Mouse (Mus musculus): ENCODE data around the gene Ddx28. TPM values are rescaled to one million over a fixed set of nuclear protein-coding genes. Genes with fewer than 3 reads are reported as not detected.

Gene Ddx28
- polyA plus RNA-seq, 1 experiment: 16.7 TPM

DNA sequence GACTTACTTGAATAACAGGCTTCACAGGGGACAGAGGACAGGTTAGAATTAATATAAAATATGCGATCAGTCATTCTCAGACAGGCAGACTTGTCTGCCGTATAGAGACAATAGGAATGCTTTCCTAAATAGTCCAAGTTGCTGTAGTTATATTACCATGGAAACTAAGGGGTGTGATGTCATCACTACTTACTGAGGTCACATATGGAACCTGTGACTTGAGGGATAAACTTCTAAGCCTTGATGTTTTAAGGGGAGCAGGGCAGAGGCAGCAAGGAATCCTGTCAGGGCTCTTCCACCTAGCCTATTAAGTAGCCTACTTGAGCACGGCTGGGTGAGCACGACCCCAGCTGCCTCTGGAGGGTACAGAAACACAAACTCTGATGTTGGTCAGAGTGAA lies 5.8 kb downstream of the Ddx28 start, which contains the start of gene Dpep2nb:
Gene Dpep2nb, minus strand, starts transcription at position 101 of the 400 bp plus-strand sequence.
- TF ChIP-seq CTCF (IDR thresholded peaks at IDR 0.05; ENCODE audit: borderline replicate concordance, control insufficient read depth, extremely low read depth, insufficient read depth, low read length, poor library complexity) (no peak), POLR2A (IDR thresholded peaks at IDR 0.05; ENCODE audit: control insufficient read depth, extremely low read depth, insufficient read depth, low read length, poor library complexity) (no peak)
- peaks cover 12% of the 10 kb centered on the region for H3K4me1 ChIP-seq (replicated peaks; ENCODE audit: control insufficient read depth, insufficient read depth, low read length)

DNA sequence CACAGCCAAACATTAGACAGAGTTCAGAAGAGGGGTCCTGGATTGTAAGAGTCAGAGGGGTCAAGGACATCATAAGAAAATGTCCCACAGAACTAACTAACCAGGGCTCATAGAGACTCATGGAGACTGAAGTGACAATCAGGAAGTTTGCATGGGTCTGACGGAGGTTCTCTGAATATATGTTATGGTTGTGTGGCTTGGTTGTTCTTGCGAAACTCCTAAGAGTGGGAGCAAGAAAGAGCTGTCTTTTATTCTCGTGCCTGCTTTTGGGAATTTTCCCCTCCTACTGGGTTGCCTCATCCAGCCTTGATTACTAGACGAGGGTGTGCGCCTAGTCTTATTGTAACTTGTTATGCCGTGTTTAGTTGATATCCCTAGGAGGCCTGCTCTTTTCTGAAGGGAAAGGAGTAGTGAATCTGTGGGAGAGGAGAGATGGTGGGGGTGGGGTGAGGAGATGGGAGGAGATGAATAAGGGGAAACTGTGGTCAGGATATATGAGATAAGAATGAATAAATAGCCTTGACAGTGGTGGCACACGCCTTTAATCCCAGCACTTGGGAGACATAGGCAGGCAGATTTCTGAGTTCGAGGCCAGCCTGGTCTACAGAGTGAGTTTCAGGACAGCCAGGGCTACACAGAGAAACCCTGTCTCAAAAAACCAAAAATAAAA lies 7.0 kb downstream of the Ddx28 start:
- 78% methylated on average over 8 of the region's 8 CpGs for WGBS
- Histone ChIP-seq H3K27me3 (ENCODE audit: control insufficient read depth, insufficient read depth, low read length) (no peaks in the 10 kb centered on the region), H3K4me3 (ENCODE audit: control insufficient read depth, insufficient read depth, low read length) (no peak overlapping the region), H3K36me3 (ENCODE audit: control insufficient read depth, insufficient read depth, low read length) (no peaks in the 10 kb centered on the region), H3K27ac (ENCODE audit: control insufficient read depth, insufficient read depth, low read length) (no peak overlapping the region), H3K4me1 (replicated peaks; ENCODE audit: control insufficient read depth, insufficient read depth, low read length) (peaks cover 2% of the 10 kb centered on the region; the same call in 1 of the 2 replicates)
- TF ChIP-seq POLR2A (IDR thresholded peaks at IDR 0.05; ENCODE audit: control insufficient read depth, extremely low read depth, insufficient read depth, low read length, poor library complexity) (no peak), CTCF (IDR thresholded peaks at IDR 0.05; ENCODE audit: borderline replicate concordance, control insufficient read depth, extremely low read depth, insufficient read depth, low read length, poor library complexity) (no peak)
- DNase-seq: no peak

More for the DNA sequence above, 5.8 kb downstream of the Ddx28 start, which contains the start of gene Dpep2nb:
- 92% methylated on average over 4 of the region's 4 CpGs for WGBS
- Histone ChIP-seq H3K36me3 (ENCODE audit: control insufficient read depth, insufficient read depth, low read length) (no peaks in the 10 kb centered on the region), H3K27me3 (ENCODE audit: control insufficient read depth, insufficient read depth, low read length) (no peaks in the 10 kb centered on the region), H3K27ac (ENCODE audit: control insufficient read depth, insufficient read depth, low read length) (no peak within 1 kb of the TSS), H3K4me3 (ENCODE audit: control insufficient read depth, insufficient read depth, low read length) (no peak within 1 kb of the TSS)
- DNase-seq: no peak

GRCm38 (mm10) chr8:106001908-106002307 lies 9.8 kb downstream of the Ddx28 start:
- Histone ChIP-seq H3K4me1 (replicated peaks; ENCODE audit: control insufficient read depth, insufficient read depth, low read length) (peaks cover 4% of the 10 kb centered on the region), H3K27me3 (ENCODE audit: control insufficient read depth, insufficient read depth, low read length) (no peaks in the 10 kb centered on the region), H3K27ac (ENCODE audit: control insufficient read depth, insufficient read depth, low read length) (no peak overlapping the region), H3K36me3 (ENCODE audit: control insufficient read depth, insufficient read depth, low read length) (no peaks in the 10 kb centered on the region), H3K4me3 (ENCODE audit: control insufficient read depth, insufficient read depth, low read length) (no peak overlapping the region)
- TF ChIP-seq POLR2A (IDR thresholded peaks at IDR 0.05; ENCODE audit: control insufficient read depth, extremely low read depth, insufficient read depth, low read length, poor library complexity): no peak
- TF ChIP-seq CTCF (IDR thresholded peaks at IDR 0.05; ENCODE audit: borderline replicate concordance, control insufficient read depth, extremely low read depth, insufficient read depth, low read length, poor library complexity): no peak
- 95% methylated on average over 4 of the region's 4 CpGs for WGBS
- no peak for DNase-seq

- TF ChIP-seq POLR2A (IDR thresholded peaks at IDR 0.05; ENCODE audit: control insufficient read depth, extremely low read depth, insufficient read depth, low read length, poor library complexity) (no peak), CTCF (IDR thresholded peaks at IDR 0.05; ENCODE audit: borderline replicate concordance, control insufficient read depth, extremely low read depth, insufficient read depth, low read length, poor library complexity) (no peak)
- no peak overlapping the region for H3K27ac ChIP-seq (ENCODE audit: control insufficient read depth, insufficient read depth, low read length)
- DNase-seq: no peak
- H3K4me3 ChIP-seq (ENCODE audit: control insufficient read depth, insufficient read depth, low read length): no peak overlapping the region
- H3K27me3 ChIP-seq (ENCODE audit: control insufficient read depth, insufficient read depth, low read length): no peaks in the 10 kb centered on the region
- peaks cover 14% of the 10 kb centered on the region for H3K4me1 ChIP-seq (replicated peaks; ENCODE audit: control insufficient read depth, insufficient read depth, low read length)
- WGBS: 96% methylated on average over 2 of the region's 2 CpGs
- no peaks in the 10 kb centered on the region for H3K36me3 ChIP-seq (ENCODE audit: control insufficient read depth, insufficient read depth, low read length)
These were observed 12.7 kb downstream of the Ddx28 start for GRCm38 (mm10) chr8:105998971-105999370.

GRCm38 (mm10) chr8:105996359-105996758 lies 15.3 kb downstream of the Ddx28 start:
- H3K4me3 ChIP-seq (ENCODE audit: control insufficient read depth, insufficient read depth, low read length): no peak overlapping the region
- 19% methylated on average over 7 of the region's 7 CpGs for WGBS
- H3K27me3 ChIP-seq (ENCODE audit: control insufficient read depth, insufficient read depth, low read length): no peaks in the 10 kb centered on the region

DNA sequence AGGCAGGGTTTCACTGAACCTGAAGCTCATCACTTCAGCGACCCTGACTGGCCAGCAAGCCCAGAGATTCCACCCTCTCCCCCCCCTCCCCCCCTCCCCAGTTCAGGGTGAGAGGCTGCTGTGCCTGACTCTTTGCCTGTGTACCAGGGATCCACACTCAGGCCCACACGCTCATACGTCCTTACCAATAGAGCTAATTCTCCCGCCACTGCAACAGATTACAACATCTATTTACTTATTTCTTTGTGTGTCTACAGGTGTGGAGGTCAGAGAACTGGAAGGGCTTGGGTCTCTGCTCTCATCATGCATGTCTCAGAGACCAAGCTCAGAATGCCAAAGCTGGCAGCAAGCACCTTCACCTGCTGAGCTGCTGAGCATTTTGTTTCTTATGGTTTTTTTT lies 18.5 kb downstream of the Ddx28 start:
- no peak overlapping the region for H3K4me3 ChIP-seq (ENCODE audit: control insufficient read depth, insufficient read depth, low read length)
- no peak for TF ChIP-seq CTCF (IDR thresholded peaks at IDR 0.05; ENCODE audit: borderline replicate concordance, control insufficient read depth, extremely low read depth, insufficient read depth, low read length, poor library complexity)
- no peak for TF ChIP-seq POLR2A (IDR thresholded peaks at IDR 0.05; ENCODE audit: control insufficient read depth, extremely low read depth, insufficient read depth, low read length, poor library complexity)
- peak overlapping the region; percentile 78; the same call in 1 of the 2 replicates for H3K27ac ChIP-seq (ENCODE audit: control insufficient read depth, insufficient read depth, low read length)
- H3K36me3 ChIP-seq (ENCODE audit: control insufficient read depth, insufficient read depth, low read length): no peaks in the 10 kb centered on the region
- no peak for DNase-seq
- no peaks in the 10 kb centered on the region for H3K27me3 ChIP-seq (ENCODE audit: control insufficient read depth, insufficient read depth, low read length)
- 79% methylated on average over 4 of the region's 4 CpGs for WGBS
- peaks cover 31% of the 10 kb centered on the region for H3K4me1 ChIP-seq (replicated peaks; ENCODE audit: control insufficient read depth, insufficient read depth, low read length)

More at GRCm38 (mm10) chr8:105996359-105996758, 15.3 kb downstream of the Ddx28 start:
- H3K27ac ChIP-seq (ENCODE audit: control insufficient read depth, insufficient read depth, low read length): no peak overlapping the region
- no peaks in the 10 kb centered on the region for H3K36me3 ChIP-seq (ENCODE audit: control insufficient read depth, insufficient read depth, low read length)
- TF ChIP-seq CTCF (IDR thresholded peaks at IDR 0.05; ENCODE audit: borderline replicate concordance, control insufficient read depth, extremely low read depth, insufficient read depth, low read length, poor library complexity): no peak
- TF ChIP-seq POLR2A (IDR thresholded peaks at IDR 0.05; ENCODE audit: control insufficient read depth, extremely low read depth, insufficient read depth, low read length, poor library complexity): no peak
- peaks cover 26% of the 10 kb centered on the region for H3K4me1 ChIP-seq (replicated peaks; ENCODE audit: control insufficient read depth, insufficient read depth, low read length)
- DNase-seq: no peak
